In the genomic region with DNA sequence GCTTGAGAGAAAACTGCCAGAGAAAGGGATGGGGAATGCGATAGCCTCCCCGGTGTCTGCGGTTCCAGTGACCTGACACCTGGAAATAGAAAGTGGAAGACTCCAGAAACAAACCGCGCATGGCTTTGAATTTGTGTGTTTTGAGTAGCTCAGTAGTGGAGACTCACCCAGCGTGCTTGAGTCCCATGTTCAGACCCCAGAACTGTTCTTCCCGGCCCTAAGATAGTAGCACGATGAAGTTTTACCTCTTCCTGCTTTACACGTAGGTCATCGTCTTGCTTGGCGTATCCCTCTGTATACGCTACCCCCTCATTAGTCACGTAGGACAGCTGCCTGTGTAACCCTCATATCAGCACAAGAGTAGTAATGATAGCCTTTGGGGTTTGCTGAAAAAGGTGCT, we compare ENCODE assay signal across 8 mouse cellular contexts. TPM values are rescaled to one million over a fixed set of nuclear protein-coding genes. Genes with fewer than 3 reads are reported as not detected.
DNase-seq lines count a peak whose midpoint lies in the region; ATAC-seq lines count a peak whose summit lies in the region.

No protein-coding gene starts in this region.

- H3K4me2 ChIP-seq in kidney, embryonic 16.5 days (replicated peaks; ENCODE audit: low read depth, low read length) = peak overlapping the region; percentile 81
- H3K4me2 ChIP-seq in hindbrain, embryonic 15.5 days = peak overlapping the region; percentile 82
- H3K4me2 ChIP-seq in midbrain, embryonic 11.5 days = peak overlapping the region; percentile 75

- no peak for DNase-seq in kidney, postnatal 14 days
- DNase-seq in c-Kit-positive CD71-negative TER-119-negative erythroid progenitor cells, embryonic 14.5 days (ENCODE audit: low read depth) = peak; percentile 24
- peak; percentile 64 for DNase-seq in midbrain, embryonic 11.5 days (ENCODE audit: low spot score, missing footprints)
- DNase-seq in retina, embryonic 14.5 days (ENCODE audit: low spot score) = no peak
- DNase-seq in urinary bladder, postnatal 36 days (ENCODE audit: low spot score in 2 of 2) = no peak
- no peak for DNase-seq in layer of hippocampus, postnatal 25 days (ENCODE audit: extremely low spot score in 1 of 2, low spot score in 1 of 2)

- H3K9me3 ChIP-seq in kidney, embryonic 16.5 days (ENCODE audit: low read length) = no peaks in the 10 kb centered on the region
- H3K9me3 ChIP-seq in hindbrain, embryonic 15.5 days = no peaks in the 10 kb centered on the region
- no peaks in the 10 kb centered on the region for H3K9me3 ChIP-seq in midbrain, embryonic 11.5 days (ENCODE audit: control insufficient read depth, low read length)

- peak overlapping the region; percentile 94 for H3K27ac ChIP-seq in kidney, embryonic 16.5 days (ENCODE audit: low read length)
- peak overlapping the region; percentile 93 for H3K27ac ChIP-seq in hindbrain, embryonic 15.5 days (replicated peaks)
- peak overlapping the region; percentile 62 for H3K27ac ChIP-seq in midbrain, embryonic 11.5 days (ENCODE audit: low read depth, low read length)

- no peaks in the 10 kb centered on the region for H3K27me3 ChIP-seq in kidney, embryonic 16.5 days (ENCODE audit: insufficient read depth, low read length)
- H3K27me3 ChIP-seq in hindbrain, embryonic 15.5 days = no peaks in the 10 kb centered on the region
- H3K27me3 ChIP-seq in midbrain, embryonic 11.5 days (ENCODE audit: control insufficient read depth, insufficient read depth, low read length) = no peaks in the 10 kb centered on the region

- H3K4me1 ChIP-seq in kidney, embryonic 16.5 days (ENCODE audit: insufficient read depth, low read length) = peaks cover 13% of the 10 kb centered on the region
- H3K4me1 ChIP-seq in hindbrain, embryonic 15.5 days (replicated peaks) = peaks cover 21% of the 10 kb centered on the region
- H3K4me1 ChIP-seq in midbrain, embryonic 11.5 days (ENCODE audit: control insufficient read depth, insufficient read depth, low read length) = peaks cover 8% of the 10 kb centered on the region

- peak overlapping the region; percentile 96 for H3K9ac ChIP-seq in kidney, embryonic 16.5 days (replicated peaks; ENCODE audit: low read length)
- peak overlapping the region; percentile 92 for H3K9ac ChIP-seq in hindbrain, embryonic 15.5 days
- H3K9ac ChIP-seq in midbrain, embryonic 11.5 days (ENCODE audit: low read length) = peak overlapping the region; percentile 91

- no peaks in the 10 kb centered on the region for H3K36me3 ChIP-seq in kidney, embryonic 16.5 days (ENCODE audit: insufficient read depth, low read length)
- H3K36me3 ChIP-seq in hindbrain, embryonic 15.5 days = no peaks in the 10 kb centered on the region
- H3K36me3 ChIP-seq in midbrain, embryonic 11.5 days (ENCODE audit: control insufficient read depth, insufficient read depth, low read length) = no peaks in the 10 kb centered on the region

- peak; percentile 35; the same call in 1 of the 2 replicates for ATAC-seq in kidney, embryonic 16.5 days (ENCODE audit: low FRiP score, low TSS enrichment)
- 0 out of 2 replicates have a peak, but pooled peaks have one; percentile 12 for ATAC-seq in hindbrain, embryonic 15.5 days (ENCODE audit: low FRiP score, low read depth)
- ATAC-seq in midbrain, embryonic 11.5 days (ENCODE audit: low FRiP score) = no peak

- H3K4me3 ChIP-seq in kidney, embryonic 16.5 days (ENCODE audit: low read length) = peak overlapping the region; percentile 89
- peak overlapping the region; percentile 90 for H3K4me3 ChIP-seq in hindbrain, embryonic 15.5 days
- peak overlapping the region; percentile 74 for H3K4me3 ChIP-seq in midbrain, embryonic 11.5 days (ENCODE audit: low read depth, low read length)

- under 1% methylated on average over 13 of the region's 13 CpGs for WGBS in kidney, embryonic 16.5 days
- 7% methylated on average over 13 of the region's 13 CpGs for WGBS in hindbrain, embryonic 15.5 days
- WGBS in midbrain, embryonic 11.5 days = 13% methylated on average over 13 of the region's 13 CpGs

RNA-seq across cellular contexts. Expression of a gene that starts 0.6 kb away (rescaled TPM):
- 82.5 and 83.7 TPM in 2 replicates for polyA plus RNA-seq in kidney, embryonic 16.5 days (2015; fragmentation: Nextera tagmentation; extraction: Ambion mirVana)
- 102 and 114 TPM in 2 replicates for polyA plus RNA-seq in hindbrain, embryonic 15.5 days (2015; fragmentation: Nextera tagmentation; extraction: Ambion mirVana)
- 34.7 and 35.9 TPM in 2 replicates for polyA plus RNA-seq in midbrain, embryonic 11.5 days (2014; fragmentation: Nextera tagmentation; extraction: Ambion mirVana)
- total RNA-seq in layer of hippocampus, postnatal 25 days (2021) = 10 to 100 TPM; 61.3 to 66.5 TPM

RNA-seq across cellular contexts. Expression of a gene that starts 20.7 kb away (rescaled TPM):
- not detected in 2 replicates for polyA plus RNA-seq in kidney, embryonic 16.5 days (2015; fragmentation: Nextera tagmentation; extraction: Ambion mirVana)
- polyA plus RNA-seq in hindbrain, embryonic 15.5 days (2015; fragmentation: Nextera tagmentation; extraction: Ambion mirVana) = 1.2 and 1.3 TPM in 2 replicates
- 0.48 and 1.6 TPM in 2 replicates for polyA plus RNA-seq in midbrain, embryonic 11.5 days (2014; fragmentation: Nextera tagmentation; extraction: Ambion mirVana)
- under 1 TPM in 1 of 2 experiments, not detected in 1; 0.59 TPM for total RNA-seq in layer of hippocampus, postnatal 25 days (2021)

RNA-seq across cellular contexts. Expression of a gene that starts 50.3 kb away (rescaled TPM):
- polyA plus RNA-seq in kidney, embryonic 16.5 days (2015; fragmentation: Nextera tagmentation; extraction: Ambion mirVana) = 16.9 and 17.3 TPM in 2 replicates
- polyA plus RNA-seq in hindbrain, embryonic 15.5 days (2015; fragmentation: Nextera tagmentation; extraction: Ambion mirVana) = 34.4 and 38.4 TPM in 2 replicates
- polyA plus RNA-seq in midbrain, embryonic 11.5 days (2014; fragmentation: Nextera tagmentation; extraction: Ambion mirVana) = 11.2 and 14.0 TPM in 2 replicates
- 100 to 1,000 TPM; 144 to 147 TPM for total RNA-seq in layer of hippocampus, postnatal 25 days (2021)

Comparison
In these comparisons a context has a peak if more than half of its experiments do, and no peak if none do; other contexts are left out.
1. DNase-seq: peak in c-Kit-positive CD71-negative TER-119-negative erythroid progenitor cells, embryonic 14.5 days (single experiment) and midbrain, embryonic 11.5 days (single experiment); none in kidney, postnatal 14 days (single experiment), retina, embryonic 14.5 days (single experiment), urinary bladder, postnatal 36 days (0 of 2) and layer of hippocampus, postnatal 25 days (0 of 2).
2. Peak in every context shown above with its lines, with median percentiles within 50 percentile points of each other: H3K27ac ChIP-seq, H3K4me2 ChIP-seq, H3K4me3 ChIP-seq and H3K9ac ChIP-seq.